Mouse (Mus musculus) left cerebral cortex, postnatal 4 days (tissue): Measurements from ENCODE around the gene Hoxa6. TPM values are rescaled to one million over a fixed set of nuclear protein-coding genes. Genes with fewer than 3 reads are reported as not detected.
A peak's percentile ranks its signal among the peaks of the same experiment; 100 is the strongest.

Source experiments
- DNase-seq: peaks from one replicate; pipeline ENCODE4 v3.0.0-alpha.2; 2022
- intact Hi-C: fragments of 180-260 bp; cut with DNase I; formaldehyde crosslinking; loops from one replicate; pipeline ENCODE4 v1.15.1; 2025
- total RNA-seq, 2 experiments: library from RNA; stranded (reverse); gene quantifications; 2 replicates each; pipeline ENCODE4 v1.2.3; 2021

Gene Hoxa6
- total RNA-seq, 2 experiments from 2014 or later = not detected

GRCm38 (mm10) chr6:52217459-52217768 lies 8.9 kb upstream of the Hoxa6 start:
- intact Hi-C loops = no loop called here
- DNase-seq = no peak

- DNase-seq = no peak
- intact Hi-C loops = no loop called here
These were observed 8.4 kb upstream of the Hoxa6 start for GRCm38 (mm10) chr6:52216691-52217458.

GRCm38 (mm10) chr6:52215771-52216535 lies 7.4 kb upstream of the Hoxa6 start:
- DNase-seq = no peak
- intact Hi-C loops = no loop called here

DNA sequence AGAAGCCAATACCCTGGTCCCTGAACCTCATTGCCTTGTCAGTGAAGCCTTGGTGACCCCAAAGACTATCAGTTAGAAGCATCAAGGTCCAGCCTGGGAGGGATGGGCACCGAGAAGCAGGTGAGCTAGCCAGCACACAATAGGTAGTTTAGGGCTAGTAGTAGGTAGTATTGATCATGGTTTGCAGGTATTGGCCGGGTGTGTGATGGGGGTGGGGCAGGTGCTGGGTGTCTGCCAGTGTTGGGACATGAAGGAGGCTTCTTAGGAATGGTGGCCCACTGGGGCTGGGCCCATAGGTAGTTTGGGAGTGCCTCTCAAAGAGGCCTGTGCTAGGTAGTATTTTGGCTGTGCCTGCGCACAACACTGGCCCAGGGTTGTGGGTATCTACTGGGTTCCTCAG lies 6.5 kb upstream of the Hoxa6 start:
- intact Hi-C loops = no loop called here
- DNase-seq = no peak

- no peak for DNase-seq
- intact Hi-C loops = no loop called here
These were observed 5.7 kb upstream of the Hoxa6 start for GRCm38 (mm10) chr6:52214271-52214670.

DNA sequence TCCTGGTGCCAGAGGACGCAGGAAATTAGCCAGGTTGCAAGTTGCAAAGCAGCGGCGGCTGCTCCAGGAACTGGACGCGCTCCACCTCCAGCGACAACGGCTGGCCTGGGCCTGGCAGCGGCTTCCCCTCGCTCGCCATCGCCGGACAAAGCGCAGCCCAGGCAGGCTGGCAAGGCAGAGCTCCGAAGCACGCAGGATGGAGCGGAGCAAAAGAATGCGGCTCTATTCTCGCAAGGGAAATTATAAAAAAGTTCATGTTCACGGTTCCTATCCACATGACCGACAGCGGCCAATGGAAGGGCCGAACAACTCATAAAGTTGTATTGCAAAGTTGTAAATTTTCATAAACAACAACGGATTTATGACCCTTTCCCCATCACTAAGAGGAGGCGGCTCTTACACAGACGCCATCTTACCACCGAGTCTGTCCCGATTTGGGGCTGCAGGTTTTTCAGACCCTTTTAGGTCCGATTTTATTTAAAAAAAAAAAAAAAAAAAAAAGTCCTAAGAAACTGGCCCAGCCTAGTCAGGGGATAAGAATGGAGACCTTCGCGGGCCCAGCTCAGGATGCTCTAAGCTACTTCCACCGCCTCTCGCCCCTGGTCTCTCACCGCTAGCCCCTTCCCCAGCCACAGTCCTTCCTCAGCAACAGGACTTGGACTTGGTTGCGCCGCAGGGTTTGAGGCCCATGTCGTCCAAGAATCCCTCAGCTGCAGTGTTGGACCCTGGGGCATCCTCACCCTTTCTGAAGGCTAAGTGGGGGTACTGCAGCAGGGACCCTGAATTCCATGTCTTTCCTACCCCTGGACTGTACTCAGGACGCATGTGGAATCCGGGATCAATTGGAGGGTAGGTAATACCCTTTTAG lies 4.8 kb upstream of the Hoxa6 start, which contains the start of the genes Hoxa3 and Gm28308:
Gene Hoxa3, minus strand, starts transcription at position 218 of the 868 bp plus-strand sequence.
Gene Gm28308, minus strand, starts transcription at position 221 of the 868 bp plus-strand sequence.
- intact Hi-C loops = no loop called here
- DNase-seq = no peak

DNA sequence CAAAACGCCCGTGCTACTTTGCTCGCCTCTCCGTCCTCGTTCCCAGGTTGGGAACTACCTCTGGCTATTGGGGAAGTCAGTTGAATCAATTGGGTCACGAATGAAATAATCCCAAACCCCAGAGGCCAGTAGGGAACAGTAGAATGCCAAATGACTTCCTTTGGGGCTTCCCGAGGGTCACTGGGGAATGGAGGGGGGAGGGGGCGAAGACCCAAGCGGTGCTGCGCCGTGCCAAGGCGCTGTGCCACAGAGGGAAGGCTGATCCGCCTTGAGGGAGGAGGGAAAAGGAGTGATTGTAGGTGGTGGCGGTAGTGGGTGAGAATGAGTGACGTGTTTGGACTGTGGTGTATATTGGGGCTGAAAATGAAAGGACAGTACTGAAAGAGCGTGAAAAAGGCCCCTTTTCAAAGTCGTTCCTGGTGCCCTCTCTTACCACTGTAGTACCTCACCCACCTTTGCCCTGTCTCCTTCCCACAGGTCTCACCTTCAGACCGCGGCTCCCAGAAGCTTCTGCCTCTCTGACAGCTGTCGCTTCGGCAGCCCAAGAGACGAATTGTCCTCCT lies 4.1 kb upstream of the Hoxa6 start:
- no peak for DNase-seq
- intact Hi-C loops = no loop called here

DNA sequence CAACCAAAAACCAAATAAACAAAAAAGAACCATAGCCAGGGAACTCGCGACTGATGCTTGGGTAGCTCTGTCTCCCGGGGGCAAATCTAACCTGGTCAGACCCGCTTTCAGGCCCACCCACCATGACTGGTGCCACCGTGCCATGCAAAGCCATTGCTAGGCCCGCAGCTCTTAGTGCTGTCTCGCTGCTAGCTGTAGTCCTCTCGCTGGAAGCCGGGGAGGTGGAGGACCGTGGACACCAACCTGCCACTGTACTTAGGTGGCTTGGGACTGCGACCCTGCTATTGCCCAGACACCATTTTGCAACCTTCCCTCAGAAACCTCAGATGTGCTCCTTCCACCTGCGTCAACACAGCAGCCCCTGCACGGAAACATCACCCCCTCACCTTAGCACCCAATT lies 3.4 kb upstream of the Hoxa6 start:
- intact Hi-C loops = no loop called here

GRCm38 (mm10) chr6:52211170-52211935 lies 2.8 kb upstream of the Hoxa6 start:
- intact Hi-C loops = no loop called here
- DNase-seq = peak; percentile 72

More for the DNA sequence above, 3.4 kb upstream of the Hoxa6 start:
- no peak for DNase-seq

- intact Hi-C loops = no loop called here
- no peak for DNase-seq
These were observed 1.1 kb upstream of the Hoxa6 start for GRCm38 (mm10) chr6:52209685-52210046.

GRCm38 (mm10) chr6:52208868-52209684 lies 554 bp upstream of the Hoxa6 start:
- intact Hi-C loops = no loop called here
- DNase-seq = no peak

- intact Hi-C loops = no loop called here
- no peak for DNase-seq
These were observed 892 bp downstream of the Hoxa6 start for GRCm38 (mm10) chr6:52207684-52207976.

- DNase-seq = no peak
- intact Hi-C loops = no loop called here
These were observed 1.4 kb downstream of the Hoxa6 start for GRCm38 (mm10) chr6:52206882-52207683.

DNA sequence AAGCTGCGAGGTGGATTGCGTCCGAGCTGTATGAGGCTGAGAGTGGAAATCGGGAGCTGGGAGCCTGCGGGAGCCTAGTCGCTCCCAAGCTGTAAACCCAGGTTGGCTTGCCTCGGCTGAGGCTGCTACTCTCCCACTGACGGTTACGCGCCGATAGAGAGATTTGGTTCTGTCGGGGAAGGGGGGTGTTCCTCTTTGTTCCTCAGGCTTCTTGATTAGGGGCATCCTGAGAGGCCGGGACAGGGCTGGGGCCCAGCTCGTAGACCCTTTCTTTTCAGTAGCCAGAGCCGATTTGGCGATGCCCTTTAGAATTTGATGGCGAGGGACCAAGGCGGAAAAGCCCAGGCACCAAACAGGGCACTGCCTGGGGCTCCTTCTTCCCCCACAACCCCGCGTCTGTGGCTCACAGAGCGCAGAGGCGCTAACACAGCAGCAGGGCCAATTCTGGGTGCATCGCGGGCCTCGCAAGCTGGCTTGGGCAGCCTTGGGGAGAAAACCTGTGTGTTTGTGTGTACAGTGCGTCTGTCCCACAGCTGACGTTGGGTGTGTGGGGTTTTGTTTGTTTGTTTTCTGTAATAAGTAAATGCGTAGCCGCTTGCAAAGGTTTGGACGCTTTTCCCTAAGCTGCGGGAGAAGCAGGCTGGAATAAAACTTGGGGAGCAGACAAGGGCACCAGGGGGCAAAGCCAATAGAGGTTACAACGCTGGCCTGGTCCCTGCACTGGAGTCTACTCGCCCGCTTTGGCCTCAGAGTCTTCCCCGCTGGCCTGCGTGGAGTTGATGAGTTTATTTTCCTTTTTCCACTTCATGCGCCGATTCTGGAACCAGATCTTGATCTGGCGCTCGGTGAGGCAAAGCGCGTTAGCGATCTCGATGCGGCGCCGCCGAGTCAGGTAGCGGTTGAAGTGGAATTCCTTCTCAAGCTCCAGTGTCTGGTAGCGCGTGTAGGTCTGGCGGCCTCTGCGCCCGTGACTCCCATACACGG lies 2.6 kb downstream of the Hoxa6 start:
- intact Hi-C loops = no loop called here
- no peak for DNase-seq

DNA sequence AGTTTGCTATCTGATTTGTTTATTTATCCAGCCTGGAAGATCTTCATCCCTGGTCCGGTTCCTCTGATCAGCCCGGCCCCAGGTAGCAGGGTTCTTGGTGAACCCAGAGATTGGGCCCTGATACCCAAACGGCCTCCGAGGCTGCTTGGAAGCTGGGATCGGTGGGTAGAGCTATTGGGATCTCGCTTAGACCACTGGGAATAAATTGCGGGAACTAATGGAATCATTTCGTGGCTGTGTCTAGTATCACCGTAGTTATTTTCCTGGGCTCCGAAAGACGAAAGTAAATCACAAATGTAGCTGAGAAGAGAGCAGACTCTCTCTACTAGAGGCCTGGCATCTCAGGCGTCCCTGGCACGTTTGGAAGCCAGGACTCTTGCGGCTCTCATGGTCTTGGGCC lies 3.3 kb downstream of the Hoxa6 start:
- no peak for DNase-seq
- intact Hi-C loops = no loop called here

GRCm38 (mm10) chr6:52204050-52204752 lies 4.3 kb downstream of the Hoxa6 start, which contains the start of gene Hoxa5:
TSS of gene Hoxa5 (minus strand) at chr6:52204587.
- DNase-seq = peak; percentile 58
- intact Hi-C loops = loop anchor here (5.0 kb wide), 1 partner anchor 202 kb away; no protein-coding TSS in a partner anchor
